Mouse (Mus musculus): ENCODE data around the gene Rab25. TPM values are rescaled to one million over a fixed set of nuclear protein-coding genes. Genes with fewer than 3 reads are reported as not detected.

Rab25 gene
- polyA plus RNA-seq, 1 experiment from 2014 or later, result 0.49 TPM

DNA sequence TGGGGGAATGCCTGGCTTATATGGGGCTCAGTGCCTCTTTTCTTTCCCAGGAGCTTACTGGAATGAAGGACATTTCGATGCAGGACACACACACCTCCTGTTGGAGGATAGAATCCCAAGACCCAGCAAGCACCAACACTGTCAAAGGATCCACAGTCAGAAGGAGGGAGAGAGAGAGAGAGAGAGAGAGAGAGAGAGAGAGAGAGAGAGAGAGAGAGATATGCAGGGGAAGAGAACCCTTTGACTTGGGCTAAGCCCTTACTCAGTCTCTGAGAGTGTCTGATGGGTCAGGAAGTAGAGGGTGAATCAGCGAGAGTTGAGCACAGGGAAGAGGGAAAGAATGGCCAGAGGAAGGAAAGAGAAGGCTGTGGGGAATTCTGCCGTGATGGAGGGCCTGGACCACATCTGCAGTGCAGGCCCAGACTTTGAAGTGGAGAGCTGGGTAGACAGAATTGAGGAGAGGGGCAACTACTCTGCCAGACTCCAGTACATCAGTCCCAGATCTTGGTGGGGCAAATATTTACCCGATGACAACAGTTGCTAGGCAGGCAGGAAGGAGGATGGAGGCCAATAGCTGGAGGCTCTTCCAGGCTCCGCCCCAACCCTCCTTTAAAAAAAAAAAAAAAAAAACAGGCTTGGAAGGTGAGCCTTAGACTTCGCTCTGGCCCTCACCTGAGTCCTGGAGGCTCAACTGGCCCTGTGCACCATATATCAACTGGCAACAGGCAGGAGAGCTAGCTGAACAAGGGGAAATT is 35.8 kb downstream of the Rab25 start:
- H3K4me1 ChIP-seq, result peaks cover 50% of the 10 kb centered on the region
- no peaks in the 10 kb centered on the region for H3K36me3 ChIP-seq
- no peak for DNase-seq (ENCODE audit: low spot score)
- 42% methylated on average over 6 of the region's 6 CpGs for WGBS
- no peaks in the 10 kb centered on the region for H3K27me3 ChIP-seq (ENCODE audit: low read depth, poor library complexity, severe bottlenecking)
- no peaks in the 10 kb centered on the region for H3K9me3 ChIP-seq (replicated peaks)
- H3K27ac ChIP-seq (replicated peaks), result peak overlapping the region; percentile 69
- H3K4me3 ChIP-seq, result 0 out of 2 replicates have a peak overlapping the region, but pooled peaks have one; percentile 9

DNA sequence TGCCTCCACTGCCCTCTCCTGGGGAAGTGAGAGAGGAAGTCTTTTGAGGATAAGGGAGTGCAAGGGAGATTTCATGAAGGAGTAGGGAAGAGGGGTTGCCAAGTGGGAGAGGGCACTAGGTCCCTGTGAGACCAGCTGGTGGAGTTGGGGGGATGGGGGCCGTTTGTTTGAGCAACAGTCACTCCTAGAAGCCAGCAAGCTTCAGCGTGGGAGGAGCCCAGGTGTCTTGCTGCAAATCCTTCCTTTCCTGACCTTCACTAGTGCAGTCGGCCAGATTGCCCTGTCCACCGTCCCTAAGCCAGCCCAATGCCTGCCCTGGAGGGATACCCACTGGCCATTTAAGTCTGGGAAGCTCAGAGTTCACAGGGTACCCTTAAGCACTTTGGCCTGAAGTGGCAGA is 36.5 kb downstream of the Rab25 start:
- Histone ChIP-seq H3K27ac (replicated peaks) (peak overlapping the region; percentile 69), H3K9me3 (replicated peaks) (no peaks in the 10 kb centered on the region), H3K4me1 (peaks cover 50% of the 10 kb centered on the region), H3K27me3 (ENCODE audit: low read depth, poor library complexity, severe bottlenecking) (no peaks in the 10 kb centered on the region), H3K4me3 (no peak overlapping the region), H3K36me3 (no peaks in the 10 kb centered on the region)
- 46% methylated on average over 4 of the region's 4 CpGs for WGBS
- DNase-seq (ENCODE audit: low spot score), result no peak

DNA sequence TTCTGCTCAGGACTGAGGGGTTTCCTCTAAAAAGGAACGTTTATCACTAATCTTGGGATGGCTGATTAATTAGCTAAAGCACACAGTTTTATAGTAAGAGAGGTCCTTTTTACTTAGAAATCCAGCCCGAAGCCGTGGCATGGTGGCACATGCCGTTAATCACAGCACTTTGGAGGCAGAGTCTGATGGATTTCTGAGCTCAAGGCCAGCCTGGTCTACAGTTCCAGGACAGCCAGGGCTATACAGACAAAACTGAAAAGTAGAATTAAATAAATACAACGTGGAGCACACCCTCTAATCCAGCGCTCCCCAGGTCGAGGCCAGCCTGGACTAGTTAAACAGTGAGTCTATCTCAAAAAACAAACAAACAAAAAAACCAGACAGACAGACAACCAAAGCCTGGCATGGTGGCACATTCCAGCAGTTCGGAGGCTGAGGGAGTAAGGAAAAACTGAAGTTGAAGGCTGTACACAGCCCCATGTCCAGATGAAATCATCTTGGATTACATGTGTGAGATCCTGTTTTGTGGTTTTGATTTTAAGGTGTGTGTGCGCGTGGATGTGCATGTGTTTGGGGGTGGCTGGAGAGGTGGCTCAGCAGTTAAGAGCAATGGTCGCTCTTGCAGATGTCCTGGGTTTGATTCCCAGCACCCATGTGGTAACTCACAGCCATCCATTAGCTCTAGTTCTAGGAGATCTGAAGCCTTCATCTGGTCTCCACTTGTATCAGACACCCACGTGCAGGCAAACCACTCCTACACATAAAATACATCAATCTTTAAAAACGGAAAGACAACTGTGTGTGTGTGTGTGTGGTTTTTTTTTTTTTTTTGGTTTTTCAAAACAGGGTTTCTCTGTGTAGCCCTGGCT is 37.4 kb downstream of the Rab25 start:
- Histone ChIP-seq H3K27me3 (ENCODE audit: low read depth, poor library complexity, severe bottlenecking) (no peaks in the 10 kb centered on the region), H3K4me3 (peak overlapping the region; percentile 56), H3K27ac (replicated peaks) (peak overlapping the region; percentile 89), H3K36me3 (no peaks in the 10 kb centered on the region), H3K4me1 (peaks cover 55% of the 10 kb centered on the region), H3K9me3 (replicated peaks) (no peaks in the 10 kb centered on the region)
- 58% methylated on average over 13 of the region's 13 CpGs for WGBS
- DNase-seq (ENCODE audit: low spot score), result no peak

DNA sequence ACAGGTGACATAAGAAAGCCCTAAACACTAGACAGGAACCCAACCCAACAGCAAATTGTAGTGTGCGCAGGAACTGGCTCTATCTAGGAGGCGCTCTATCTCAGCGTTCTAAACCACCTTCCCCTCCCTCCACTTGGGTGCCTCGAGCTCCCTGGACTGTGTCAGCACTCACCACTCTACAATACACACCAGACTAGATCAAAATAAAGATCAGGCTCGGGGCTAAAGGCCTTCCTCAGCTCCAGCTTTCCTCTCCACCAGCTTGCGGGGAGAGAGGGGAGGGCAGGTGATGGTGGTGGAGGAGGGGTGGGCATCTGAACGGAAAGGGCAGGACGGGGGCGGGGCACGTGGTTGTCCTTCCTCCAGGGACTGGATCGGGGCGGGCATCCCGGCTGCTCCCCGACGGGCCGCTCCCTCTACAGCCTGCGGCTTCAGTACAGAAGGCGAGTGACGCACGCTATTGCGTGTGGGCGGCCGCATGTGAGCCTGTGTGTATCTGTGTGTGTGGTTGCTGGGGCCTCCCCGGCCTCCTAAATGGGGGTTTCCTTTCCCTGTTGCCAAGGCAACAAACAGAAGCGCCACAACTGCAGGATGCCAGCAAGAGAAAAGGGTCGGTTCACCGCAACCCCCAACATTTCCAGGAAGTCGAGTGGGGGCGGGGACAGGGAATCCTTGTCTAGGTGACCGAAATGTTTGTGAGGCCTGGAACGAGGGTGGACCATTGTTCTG is 38.2 kb downstream of the Rab25 start, which contains the start of gene Lmna:
Gene Lmna (minus strand): TSS at position 265 of the 729 bp plus-strand sequence.
- Histone ChIP-seq H3K27ac (replicated peaks) (peak within 1 kb of the TSS; percentile 89), H3K36me3 (no peaks in the 10 kb centered on the region), H3K9me3 (replicated peaks) (no peaks in the 10 kb centered on the region), H3K27me3 (ENCODE audit: low read depth, poor library complexity, severe bottlenecking) (peaks cover 6% of the 10 kb centered on the region), H3K4me1 (peaks cover 57% of the 10 kb centered on the region), H3K4me3 (peak within 1 kb of the TSS; percentile 56)
- peak; percentile 92 for DNase-seq (ENCODE audit: low spot score)
- WGBS, result under 1% methylated on average over 31 of the region's 31 CpGs

DNA sequence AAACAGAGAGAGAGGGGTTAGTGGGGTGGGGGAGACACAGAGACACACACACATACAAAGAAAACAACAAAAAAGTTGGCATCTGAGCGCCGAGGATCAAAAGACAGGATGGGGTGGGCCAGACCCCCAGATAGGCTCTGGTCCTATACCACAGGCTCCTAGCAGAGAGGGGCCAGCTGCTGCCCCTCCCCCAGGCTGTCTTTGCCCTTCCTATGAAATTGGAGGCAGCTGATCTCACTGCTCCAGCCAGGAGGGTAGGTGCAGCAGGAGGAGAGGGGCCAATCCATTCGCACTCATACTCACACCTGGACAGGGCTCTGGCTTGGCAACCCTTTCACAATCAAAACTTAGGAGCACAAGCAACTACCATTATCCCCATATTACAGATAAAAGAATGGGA is 38.9 kb downstream of the Rab25 start:
- no peak for DNase-seq (ENCODE audit: low spot score)

DNA sequence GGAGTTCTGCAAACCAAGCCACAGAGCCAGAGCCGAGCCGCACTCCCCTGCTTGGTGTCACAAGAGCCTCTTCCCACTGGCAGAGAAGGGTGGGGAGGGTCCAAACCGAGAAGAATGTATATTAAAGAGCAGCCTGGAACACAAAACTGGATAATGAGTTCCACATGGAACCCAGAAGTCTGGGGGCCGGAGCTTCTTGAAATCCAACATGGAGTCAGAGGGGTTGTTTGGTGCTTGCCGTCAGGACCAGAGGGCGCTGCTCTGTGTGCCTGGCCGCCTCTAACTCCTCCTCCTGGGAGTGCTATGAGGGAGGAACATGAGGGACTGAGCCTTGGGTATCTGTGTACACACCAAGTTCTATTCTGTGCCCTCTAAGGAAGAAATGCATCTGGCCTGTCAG is 42.3 kb downstream of the Rab25 start:
- DNase-seq (ENCODE audit: low spot score), result no peak
- H3K36me3 ChIP-seq, result no peaks in the 10 kb centered on the region
- peaks cover 45% of the 10 kb centered on the region for H3K27me3 ChIP-seq (ENCODE audit: low read depth, poor library complexity, severe bottlenecking)
- no peak overlapping the region for H3K4me3 ChIP-seq
- peaks cover 55% of the 10 kb centered on the region for H3K4me1 ChIP-seq
- no peaks in the 10 kb centered on the region for H3K9me3 ChIP-seq (replicated peaks)
- no peak overlapping the region for H3K27ac ChIP-seq (replicated peaks)
- 49% methylated on average over 7 of the region's 7 CpGs for WGBS

More for the DNA sequence above, 38.9 kb downstream of the Rab25 start:
- Histone ChIP-seq H3K36me3 (no peaks in the 10 kb centered on the region), H3K27me3 (ENCODE audit: low read depth, poor library complexity, severe bottlenecking) (peaks cover 11% of the 10 kb centered on the region), H3K9me3 (replicated peaks) (no peaks in the 10 kb centered on the region), H3K4me1 (peaks cover 53% of the 10 kb centered on the region), H3K4me3 (peak overlapping the region; percentile 56), H3K27ac (replicated peaks) (peak overlapping the region; percentile 89)
- 80% methylated on average over 3 of the region's 3 CpGs for WGBS

DNA sequence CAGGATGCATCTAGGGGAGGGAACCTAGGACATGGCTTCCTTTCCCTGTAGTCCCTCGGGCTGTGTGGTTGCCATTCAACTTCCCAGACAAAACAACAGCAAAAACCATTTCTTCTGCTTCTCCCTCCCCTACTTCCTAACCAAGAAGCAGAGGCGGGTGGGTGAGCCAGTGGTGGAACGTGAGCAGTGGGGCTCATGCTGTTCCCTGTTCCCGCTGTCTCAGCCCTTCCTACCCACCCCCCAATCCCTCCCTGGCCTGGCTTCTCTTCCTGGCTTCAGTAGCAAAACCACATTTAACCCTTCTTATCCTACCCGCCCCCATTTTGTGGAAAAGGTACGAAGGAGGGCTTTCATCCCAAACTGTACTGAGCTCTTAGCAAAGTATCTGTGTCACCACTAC is 43.0 kb downstream of the Rab25 start:
- H3K4me1 ChIP-seq, result peaks cover 53% of the 10 kb centered on the region
- 78% methylated on average over 6 of the region's 6 CpGs for WGBS
- H3K27ac ChIP-seq (replicated peaks), result no peak overlapping the region

DNA sequence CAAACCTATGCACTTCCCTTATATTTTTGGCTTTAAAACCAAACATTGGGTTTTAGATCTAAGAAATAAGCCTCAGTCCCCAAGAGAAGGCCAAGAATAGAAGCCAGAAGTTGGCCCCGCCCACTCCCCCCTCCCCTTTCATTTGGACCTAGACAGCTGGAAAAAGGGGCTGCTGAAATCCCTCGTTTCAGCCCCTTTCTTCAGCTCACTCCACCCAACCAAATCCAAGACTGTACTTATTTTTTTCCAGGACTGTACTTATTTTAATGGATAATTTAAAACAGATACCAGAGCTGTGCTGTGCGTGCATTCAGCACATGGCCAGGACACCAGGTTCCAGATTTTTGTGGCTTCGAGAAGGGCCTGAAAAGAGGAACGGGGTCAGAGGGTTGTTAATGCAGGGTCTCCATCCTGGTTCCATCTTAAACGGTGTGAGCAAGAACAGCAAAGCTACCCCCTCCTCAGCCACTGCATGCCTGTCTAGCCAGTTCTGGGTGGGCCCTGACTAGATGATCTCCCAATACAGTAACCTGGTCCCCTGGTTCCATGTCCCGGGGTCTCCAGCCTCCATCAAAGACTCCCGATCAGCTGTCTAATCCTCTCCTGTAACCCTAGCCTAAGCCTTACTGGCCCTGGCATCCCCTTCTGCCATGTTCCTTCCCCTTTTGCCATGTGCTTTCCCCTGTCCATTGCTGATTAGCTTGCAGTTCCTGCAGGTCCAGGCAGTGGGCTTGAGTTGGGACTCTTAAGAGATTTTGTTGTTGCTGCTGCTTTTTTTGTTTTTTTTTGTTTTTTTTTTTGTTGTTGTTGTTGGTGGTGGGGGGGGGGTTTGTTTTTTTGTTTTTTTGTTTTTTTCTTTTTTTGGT is 44.0 kb downstream of the Rab25 start:
- Histone ChIP-seq H3K27me3 (ENCODE audit: low read depth, poor library complexity, severe bottlenecking) (peaks cover 49% of the 10 kb centered on the region), H3K36me3 (no peaks in the 10 kb centered on the region), H3K27ac (replicated peaks) (no peak overlapping the region), H3K4me3 (no peak overlapping the region), H3K9me3 (replicated peaks) (no peaks in the 10 kb centered on the region), H3K4me1 (peaks cover 45% of the 10 kb centered on the region)
- WGBS, result 40% methylated on average over 8 of the region's 8 CpGs
- no peak for DNase-seq (ENCODE audit: low spot score)

More for the DNA sequence above, 43.0 kb downstream of the Rab25 start:
- no peaks in the 10 kb centered on the region for H3K9me3 ChIP-seq (replicated peaks)
- H3K4me3 ChIP-seq, result no peak overlapping the region
- H3K27me3 ChIP-seq (ENCODE audit: low read depth, poor library complexity, severe bottlenecking), result peaks cover 49% of the 10 kb centered on the region
- DNase-seq (ENCODE audit: low spot score), result no peak
- H3K36me3 ChIP-seq, result no peaks in the 10 kb centered on the region

DNA sequence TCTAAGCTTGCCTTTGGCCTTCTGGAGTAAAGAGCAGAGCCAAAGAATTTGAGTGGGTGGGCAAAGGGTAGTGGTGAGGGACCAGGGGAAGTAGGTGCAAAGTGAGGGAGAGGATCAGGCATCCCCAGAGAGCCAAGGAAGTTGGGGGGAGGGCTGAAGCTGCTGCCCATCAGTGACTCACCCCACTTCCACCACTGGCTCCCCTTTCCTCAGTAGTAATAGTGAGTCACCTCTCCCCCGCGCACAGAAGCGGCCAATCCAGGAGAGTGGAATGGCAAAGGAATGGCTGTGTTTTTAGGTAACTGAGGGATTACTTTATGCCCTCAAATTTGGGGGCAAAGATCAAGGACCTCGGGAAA is 44.6 kb downstream of the Rab25 start:
- 20% methylated on average over 4 of the region's 4 CpGs for WGBS

DNA sequence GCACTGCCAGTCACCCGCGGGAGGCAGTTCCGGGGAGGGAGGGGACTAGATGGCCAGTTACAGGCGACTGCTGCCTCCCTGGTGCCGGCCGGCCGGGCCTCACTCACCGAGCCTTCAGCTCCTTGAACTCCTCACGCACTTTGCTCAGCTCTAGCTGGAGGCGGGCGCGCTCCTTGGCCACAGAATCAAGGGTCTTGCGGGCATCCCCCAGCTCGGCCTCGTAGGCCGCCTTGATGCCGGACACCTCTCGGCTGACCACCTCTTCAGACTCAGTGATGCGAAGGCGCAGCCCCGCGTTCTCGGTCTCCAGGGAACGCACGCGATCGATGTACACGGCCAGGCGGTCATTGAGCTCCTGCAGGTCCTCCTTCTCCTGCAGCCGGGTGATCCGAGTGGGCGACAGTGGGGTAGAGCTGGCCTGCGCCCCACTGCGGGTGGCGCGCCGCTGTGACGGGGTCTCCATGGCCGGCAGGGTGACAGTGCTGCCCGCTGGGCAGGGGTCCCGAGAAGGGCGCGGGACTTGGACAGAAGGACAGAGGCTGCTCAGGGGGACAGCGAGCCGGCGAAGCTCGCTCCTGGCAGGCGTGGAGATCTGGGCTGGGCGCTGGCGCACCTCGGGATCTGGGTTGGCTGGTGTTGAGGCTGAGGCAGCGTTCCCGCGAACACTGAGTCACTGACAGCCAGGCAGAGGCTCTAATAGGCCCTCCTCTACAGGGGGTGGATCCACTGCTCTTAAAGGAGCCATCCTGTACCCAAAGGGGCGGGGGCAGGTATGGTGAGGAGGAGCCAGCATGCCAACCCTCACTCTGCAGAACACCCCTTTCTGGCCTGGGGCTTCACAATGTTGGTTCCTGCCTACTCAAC is 45.2 kb downstream of the Rab25 start:
- WGBS, result under 1% methylated on average over 55 of the region's 55 CpGs
- Histone ChIP-seq H3K9me3 (replicated peaks) (no peaks in the 10 kb centered on the region), H3K36me3 (no peaks in the 10 kb centered on the region), H3K27ac (replicated peaks) (peak overlapping the region; percentile 74), H3K4me1 (peaks cover 46% of the 10 kb centered on the region), H3K4me3 (peak overlapping the region; percentile 68), H3K27me3 (ENCODE audit: low read depth, poor library complexity, severe bottlenecking) (peaks cover 49% of the 10 kb centered on the region)
- peak; percentile 59 for DNase-seq (ENCODE audit: low spot score)

More for the DNA sequence above, 44.6 kb downstream of the Rab25 start:
- Histone ChIP-seq H3K9me3 (replicated peaks) (no peaks in the 10 kb centered on the region), H3K36me3 (no peaks in the 10 kb centered on the region), H3K4me1 (peaks cover 45% of the 10 kb centered on the region), H3K27me3 (ENCODE audit: low read depth, poor library complexity, severe bottlenecking) (peaks cover 49% of the 10 kb centered on the region), H3K27ac (replicated peaks) (0 out of 2 replicates have a peak overlapping the region, but pooled peaks have one; percentile 74), H3K4me3 (peak overlapping the region; percentile 68)
- DNase-seq (ENCODE audit: low spot score), result no peak

DNA sequence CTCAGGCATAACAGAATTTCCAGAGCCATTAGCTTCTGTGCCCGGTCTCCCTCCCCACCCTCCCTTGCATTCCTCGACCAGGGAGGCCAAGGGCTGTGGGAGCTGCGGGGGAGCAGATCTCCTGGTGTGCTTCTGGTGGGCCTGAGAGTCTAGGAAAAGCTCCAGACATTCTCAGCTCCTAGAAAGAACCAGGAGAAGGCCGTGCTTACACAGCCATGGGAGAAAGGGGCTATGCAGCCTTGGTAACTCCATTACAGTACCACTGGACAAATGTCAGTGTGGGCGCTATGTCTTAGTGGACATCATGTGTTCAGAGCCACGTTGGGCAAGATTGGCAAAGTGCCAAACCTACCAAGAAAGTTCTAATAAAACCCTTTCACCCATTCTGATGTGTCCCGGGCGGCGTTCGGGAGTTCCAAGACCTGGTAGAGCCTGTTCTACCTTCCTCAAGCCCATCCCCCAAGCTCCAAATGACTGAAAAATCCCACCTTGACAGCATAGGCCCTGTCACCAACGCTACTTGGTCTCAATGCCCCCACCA is 46.0 kb downstream of the Rab25 start:
- Histone ChIP-seq H3K27ac (replicated peaks) (no peak overlapping the region), H3K36me3 (no peaks in the 10 kb centered on the region), H3K4me3 (peak overlapping the region; percentile 68), H3K4me1 (peaks cover 50% of the 10 kb centered on the region), H3K27me3 (ENCODE audit: low read depth, poor library complexity, severe bottlenecking) (peaks cover 49% of the 10 kb centered on the region), H3K9me3 (replicated peaks) (no peaks in the 10 kb centered on the region)
- 14% methylated on average over 11 of the region's 11 CpGs for WGBS
- no peak for DNase-seq (ENCODE audit: low spot score)

Data from midbrain, embryonic 10.5 days (tissue).